Mouse (Mus musculus) liver, adult 2 months (tissue): Measurements from ENCODE around the gene Eif3m.

Source experiments
- CTCF ChIP-seq: fragments of 200-500 bp; IDR thresholded peaks from 2 replicates; pipeline ENCODE4 v1.5.1; 2011; ENCODE audit warnings: low read depth, low read length, control low read depth
- POLR2A ChIP-seq: fragments of 200-500 bp; IDR thresholded peaks from 2 replicates; pipeline ENCODE4 v1.6.1; 2011; ENCODE audit warnings: low read length, control low read depth; ENCODE audit not compliant: insufficient read depth; ENCODE audit errors: extremely low read depth

GRCm38 (mm10) chr2:105030505-105030904 lies 13.6 kb upstream of the Eif3m start:
- TF ChIP-seq CTCF (no peak), POLR2A (no peak)
